Mouse (Mus musculus) neural tube, postnatal 0 days (tissue): ENCODE data around the gene Mcm8. TPM values are rescaled to one million over a fixed set of nuclear protein-coding genes. Genes with fewer than 3 reads are reported as not detected.

Source experiments
- polyA plus RNA-seq: library from polyadenylated mRNA; unstranded; fragments of >200 nt; fragmentation: Nextera tagmentation; extraction: Ambion mirVana; gene quantifications from 2 replicates; pipeline ENCODE4 v1.2.1, GENCODE M21; 2015

The Mcm8 gene
- polyA plus RNA-seq: 4.0 and 4.2 TPM in 2 replicates

DNA sequence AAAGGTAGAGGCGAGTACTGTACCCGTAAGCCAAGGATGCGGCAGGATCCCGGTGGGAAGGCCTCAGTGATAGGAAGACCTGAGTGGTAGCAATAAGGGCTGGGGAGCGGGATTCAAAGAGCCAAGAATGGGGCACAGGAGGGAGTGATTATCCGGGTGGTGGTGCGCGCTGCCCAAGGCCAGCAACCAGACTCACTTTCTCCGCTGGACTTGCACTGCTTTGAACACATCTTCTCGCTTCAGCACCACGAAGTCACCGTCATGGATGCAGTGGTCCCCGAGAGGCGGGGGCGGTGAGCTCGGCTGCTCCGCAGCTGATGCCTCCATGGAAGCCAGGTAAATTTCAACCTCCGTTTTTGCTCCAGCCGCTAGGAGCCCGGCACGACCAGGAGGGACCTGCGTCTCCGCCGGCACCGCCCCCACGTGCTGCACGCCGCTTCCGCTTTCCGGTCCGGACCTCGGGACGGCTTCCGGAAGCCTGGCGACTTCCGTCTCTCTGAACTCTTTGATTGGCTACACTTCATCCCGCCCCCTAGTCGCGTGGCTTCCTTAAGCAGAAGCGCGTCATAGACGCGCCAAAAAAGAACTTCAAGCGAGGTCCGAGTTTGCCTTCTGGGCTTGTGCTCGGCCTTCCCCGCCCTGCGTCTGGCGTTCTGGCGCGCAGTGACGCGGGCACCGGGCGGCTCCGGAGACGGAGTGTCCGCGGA is at the start of gene Mcm8, which contains the start of gene Trmt6:
Gene Mcm8 (plus strand): TSS at position 534 of the 707 bp plus-strand sequence.
Gene Trmt6 (minus strand): TSS at position 448 of the 707 bp plus-strand sequence.

GRCm38 (mm10) chr2:132780978-132781377 is 35.0 kb upstream of the Mcm8 start, which contains the start of gene Chgb:
Gene Chgb, plus strand, starts transcription at chr2:132781278.

GRCm38 (mm10) chr2:132846407-132847358 is 30.7 kb downstream of the Mcm8 start, which contains the start of gene Crls1:
Gene Crls1, plus strand, starts transcription at chr2:132846666.

GRCm38 (mm10) chr2:132880844-132881645 is 65.1 kb downstream of the Mcm8 start, which contains the start of gene Lrrn4:
Gene Lrrn4, minus strand, starts transcription at chr2:132880891.

Other genes starting within 250 kb of the Mcm8 start
- 85.8 and 94.3 TPM in 2 replicates for gene Gpcpd1, start 228.4 kb upstream of the Mcm8 start, polyA plus RNA-seq
- 17.8 and 19.4 TPM in 2 replicates for gene Shld1, start 129.2 kb upstream of the Mcm8 start, polyA plus RNA-seq
- 128 and 135 TPM in 2 replicates for gene Chgb, start 34.9 kb upstream of the Mcm8 start, polyA plus RNA-seq
- 21.1 and 26.3 TPM in 2 replicates for gene Trmt6, start 86 bp upstream of the Mcm8 start, polyA plus RNA-seq
- 22.9 and 31.2 TPM in 2 replicates for gene Crls1, start 30.5 kb downstream of the Mcm8 start, polyA plus RNA-seq
- gene Lrrn4, start 64.8 kb downstream of the Mcm8 start, polyA plus RNA-seq: 1.5 and 1.9 TPM in 2 replicates
- 0.06 and 0.21 TPM in 2 replicates for gene Fermt1, start 129.8 kb downstream of the Mcm8 start, polyA plus RNA-seq